Mouse (Mus musculus) brain, embryonic 14.5 days (tissue): ENCODE measurements around the gene Tbck.

Experiments used
- CTCF ChIP-seq: fragments of 200-500 bp; IDR thresholded peaks from 2 replicates; pipeline ENCODE4 v1.5.1; 2012; ENCODE audit warnings: inconsistent platforms, mild to moderate bottlenecking, moderate library complexity, borderline replicate concordance; ENCODE audit not compliant: insufficient read depth, insufficient read length; ENCODE audit errors: extremely low read depth
- POLR2A ChIP-seq: fragments of 200-500 bp; IDR thresholded peaks from 2 replicates; pipeline ENCODE4 v1.6.1; 2012; ENCODE audit warnings: mild to moderate bottlenecking, inconsistent platforms, borderline replicate concordance; ENCODE audit not compliant: poor library complexity, insufficient read depth, insufficient read length, severe bottlenecking; ENCODE audit errors: extremely low read depth

GRCm38 (mm10) chr3:132831179-132831873 is 147.4 kb downstream of the Tbck start:
- TF ChIP-seq CTCF = no peak
- TF ChIP-seq POLR2A = no peak
